Mouse (Mus musculus): ENCODE results near the gene Pnkd.

GRCm38 (mm10) chr1:74302229-74302628, 17.5 kb downstream of the Pnkd start:
- no peak for TF ChIP-seq CTCF (IDR thresholded peaks at IDR 0.05; ENCODE audit: low read depth, low read length)
- TF ChIP-seq GATA1 (IDR thresholded peaks at IDR 0.05; ENCODE audit: borderline replicate concordance, low read length) = no peak
- TF ChIP-seq TAL1 (conservative IDR thresholded peaks at IDR 0.05; ENCODE audit: low read depth, low read length) = no peak
- no peak for TF ChIP-seq GATA2 (IDR thresholded peaks at IDR 0.05; ENCODE audit: borderline replicate concordance, low read depth, low read length)
- no peak for TF ChIP-seq POLR2AphosphoS5 (IDR thresholded peaks at IDR 0.05; ENCODE audit: insufficient replicate concordance, low read depth, low read length)

Measured in G1E (cell line).